Mouse (Mus musculus): ENCODE results near the gene Gmds. TPM values are rescaled to one million over a fixed set of nuclear protein-coding genes. Genes with fewer than 3 reads are reported as not detected.
A peak's percentile ranks its signal among the peaks of the same experiment; 100 is the strongest.

Gmds gene
- polyA plus RNA-seq, 1 experiment from 2014 or later: 30.9 TPM

DNA sequence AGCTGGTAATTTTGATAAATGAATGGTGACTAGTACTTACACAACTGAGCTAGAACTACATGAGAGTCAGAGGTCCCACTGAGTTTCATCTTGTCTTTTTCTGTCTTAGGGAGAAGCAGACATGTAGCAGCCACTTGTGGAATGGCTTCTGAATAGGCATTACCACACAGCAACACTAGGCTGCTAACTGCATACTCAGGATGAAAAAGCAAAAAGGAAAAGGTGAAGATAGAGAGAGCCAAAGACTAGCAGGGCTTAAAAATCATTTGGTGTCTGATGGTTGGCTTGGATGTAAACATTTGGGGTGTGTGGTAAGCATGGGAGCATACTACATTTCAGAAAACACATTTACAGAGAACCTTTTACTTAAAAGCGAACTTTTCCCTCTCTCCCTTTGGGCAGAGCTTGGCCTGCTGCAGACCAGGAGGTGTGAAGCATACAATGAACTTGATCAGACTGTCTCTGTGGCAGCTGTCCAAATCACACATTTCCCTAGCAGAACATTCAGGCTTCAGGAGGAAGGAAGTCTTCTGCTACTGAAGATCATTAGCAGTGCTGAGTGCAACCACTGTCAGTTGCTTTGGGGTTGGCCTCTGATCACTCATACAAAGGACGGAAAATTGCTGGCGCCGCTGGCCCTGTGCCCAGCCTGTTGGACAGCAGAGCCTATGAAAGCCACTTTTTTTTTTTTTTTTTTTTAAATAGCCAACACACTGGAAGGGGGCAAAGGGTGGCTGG, 319.9 kb downstream of the Gmds start:
- Histone ChIP-seq H3K4me3 (ENCODE audit: low read depth, low read length) (no peak overlapping the region), H3K4me1 (replicated peaks; ENCODE audit: control insufficient read depth, insufficient read depth, low read length) (no peaks in the 10 kb centered on the region), H3K4me2 (ENCODE audit: low read depth, low read length, severe bottlenecking) (no peak overlapping the region), H3K27ac (ENCODE audit: low read depth, low read length) (no peak overlapping the region), H3K27me3 (ENCODE audit: control insufficient read depth, insufficient read depth, low read length) (no peaks in the 10 kb centered on the region), H3K9ac (ENCODE audit: low read length) (no peak overlapping the region), H3K36me3 (ENCODE audit: control insufficient read depth, insufficient read depth, low read length) (no peaks in the 10 kb centered on the region), H3K9me3 (ENCODE audit: control insufficient read depth, low read length) (no peaks in the 10 kb centered on the region)
- DNase-seq (ENCODE audit: low spot score) (peak; percentile 53), ATAC-seq (replicated peaks; ENCODE audit: low FRiP score) (peak; percentile 61; the same call in 1 of the 2 replicates)
- 69% methylated on average over 4 of the region's 4 CpGs for WGBS

DNA sequence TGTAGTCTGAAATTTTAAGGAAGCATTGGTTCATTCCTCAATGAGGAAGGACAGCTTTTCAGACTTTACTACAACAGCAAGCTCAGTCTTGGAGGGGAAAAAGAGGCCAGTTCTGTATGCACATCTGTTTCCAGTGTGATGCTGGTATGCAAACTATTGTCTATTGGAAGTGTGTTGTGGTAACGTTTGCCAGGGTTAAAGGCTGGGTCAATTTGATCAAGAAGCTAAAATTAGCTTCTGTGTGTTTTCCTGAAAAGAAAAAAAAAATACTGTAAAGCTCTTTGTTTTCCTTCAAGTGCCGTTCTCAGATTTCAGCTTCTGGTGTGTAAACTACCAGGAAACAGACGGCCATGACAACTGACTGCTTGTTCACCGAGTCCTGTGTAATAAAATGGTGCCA, 329.7 kb downstream of the Gmds start:
- H3K36me3 ChIP-seq (ENCODE audit: control insufficient read depth, insufficient read depth, low read length): no peaks in the 10 kb centered on the region
- no peak overlapping the region for H3K9ac ChIP-seq (ENCODE audit: low read length)
- no peak for DNase-seq (ENCODE audit: low spot score)
- H3K4me1 ChIP-seq (replicated peaks; ENCODE audit: control insufficient read depth, insufficient read depth, low read length): no peaks in the 10 kb centered on the region
- 39% methylated on average over 4 of the region's 4 CpGs for WGBS
- no peak overlapping the region for H3K4me3 ChIP-seq (ENCODE audit: low read depth, low read length)
- no peak overlapping the region for H3K4me2 ChIP-seq (ENCODE audit: low read depth, low read length, severe bottlenecking)
- ATAC-seq (replicated peaks; ENCODE audit: low FRiP score): no peak
- no peaks in the 10 kb centered on the region for H3K27me3 ChIP-seq (ENCODE audit: control insufficient read depth, insufficient read depth, low read length)
- no peak overlapping the region for H3K27ac ChIP-seq (ENCODE audit: low read depth, low read length)
- H3K9me3 ChIP-seq (ENCODE audit: control insufficient read depth, low read length): no peaks in the 10 kb centered on the region

DNA sequence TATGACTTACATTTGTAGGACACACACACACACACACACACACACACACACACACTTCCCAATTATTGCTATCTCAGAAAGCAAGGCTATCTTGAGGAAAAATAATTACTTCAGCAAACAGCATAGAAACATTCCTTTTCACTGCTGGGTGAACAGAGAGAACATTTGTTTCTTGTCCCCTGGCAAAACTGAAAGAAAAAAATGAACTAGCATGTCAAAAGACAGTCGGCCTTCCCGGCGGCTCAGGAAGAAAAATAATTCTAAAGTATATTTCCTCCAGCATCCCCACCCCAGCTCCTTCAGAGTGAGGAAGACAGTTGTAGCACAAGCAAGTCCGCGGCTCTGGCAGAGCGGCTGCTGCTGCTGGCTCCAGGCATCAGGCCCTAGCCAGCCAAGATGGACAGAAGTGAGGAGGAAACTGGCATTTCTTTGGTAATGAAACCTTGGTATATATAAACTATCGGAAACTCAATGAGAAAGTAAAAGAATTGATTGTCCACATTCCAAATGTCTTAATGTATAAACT, 330.4 kb downstream of the Gmds start:
- no peak overlapping the region for H3K27ac ChIP-seq (ENCODE audit: low read depth, low read length)
- DNase-seq (ENCODE audit: low spot score): no peak
- H3K4me2 ChIP-seq (ENCODE audit: low read depth, low read length, severe bottlenecking): no peak overlapping the region
- H3K36me3 ChIP-seq (ENCODE audit: control insufficient read depth, insufficient read depth, low read length): no peaks in the 10 kb centered on the region
- H3K9me3 ChIP-seq (ENCODE audit: control insufficient read depth, low read length): no peaks in the 10 kb centered on the region
- no peak for ATAC-seq (replicated peaks; ENCODE audit: low FRiP score)
- WGBS: 62% methylated on average over 7 of the region's 7 CpGs
- H3K27me3 ChIP-seq (ENCODE audit: control insufficient read depth, insufficient read depth, low read length): no peaks in the 10 kb centered on the region
- no peak overlapping the region for H3K9ac ChIP-seq (ENCODE audit: low read length)
- no peak overlapping the region for H3K4me3 ChIP-seq (ENCODE audit: low read depth, low read length)
- H3K4me1 ChIP-seq (replicated peaks; ENCODE audit: control insufficient read depth, insufficient read depth, low read length): no peaks in the 10 kb centered on the region

DNA sequence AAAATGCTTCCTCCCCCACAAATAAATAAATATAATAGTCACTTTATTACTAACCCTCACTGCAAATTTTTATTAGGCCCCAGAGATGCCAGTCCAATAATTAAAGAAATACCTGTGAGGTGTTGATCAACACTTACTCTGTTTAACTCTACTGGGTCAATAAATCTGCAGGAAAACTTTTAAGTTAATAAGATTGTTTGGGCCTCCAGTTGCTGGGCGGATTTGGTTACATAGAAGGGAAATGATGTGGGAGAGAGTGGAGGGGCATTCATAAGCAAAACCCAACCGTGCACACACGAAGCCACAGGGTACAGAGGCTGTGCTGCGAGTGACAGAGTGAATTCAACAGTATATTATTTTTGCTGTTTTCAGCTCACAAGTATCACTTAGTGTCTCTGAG, 345.1 kb downstream of the Gmds start:
- H3K36me3 ChIP-seq (ENCODE audit: control insufficient read depth, insufficient read depth, low read length): no peaks in the 10 kb centered on the region
- no peaks in the 10 kb centered on the region for H3K9me3 ChIP-seq (ENCODE audit: control insufficient read depth, low read length)
- H3K4me3 ChIP-seq (ENCODE audit: low read depth, low read length): no peak overlapping the region
- no peak overlapping the region for H3K27ac ChIP-seq (ENCODE audit: low read depth, low read length)
- 0 out of 2 replicates have a peak, but pooled peaks cover 2% of the 10 kb centered on the region for H3K4me1 ChIP-seq (replicated peaks; ENCODE audit: control insufficient read depth, insufficient read depth, low read length)
- H3K4me2 ChIP-seq (ENCODE audit: low read depth, low read length, severe bottlenecking): no peak overlapping the region
- ATAC-seq (replicated peaks; ENCODE audit: low FRiP score) (no peak), DNase-seq (ENCODE audit: low spot score) (no peak)
- 74% methylated on average over 4 of the region's 4 CpGs for WGBS
- no peak overlapping the region for H3K9ac ChIP-seq (ENCODE audit: low read length)
- H3K27me3 ChIP-seq (ENCODE audit: control insufficient read depth, insufficient read depth, low read length): no peaks in the 10 kb centered on the region

DNA sequence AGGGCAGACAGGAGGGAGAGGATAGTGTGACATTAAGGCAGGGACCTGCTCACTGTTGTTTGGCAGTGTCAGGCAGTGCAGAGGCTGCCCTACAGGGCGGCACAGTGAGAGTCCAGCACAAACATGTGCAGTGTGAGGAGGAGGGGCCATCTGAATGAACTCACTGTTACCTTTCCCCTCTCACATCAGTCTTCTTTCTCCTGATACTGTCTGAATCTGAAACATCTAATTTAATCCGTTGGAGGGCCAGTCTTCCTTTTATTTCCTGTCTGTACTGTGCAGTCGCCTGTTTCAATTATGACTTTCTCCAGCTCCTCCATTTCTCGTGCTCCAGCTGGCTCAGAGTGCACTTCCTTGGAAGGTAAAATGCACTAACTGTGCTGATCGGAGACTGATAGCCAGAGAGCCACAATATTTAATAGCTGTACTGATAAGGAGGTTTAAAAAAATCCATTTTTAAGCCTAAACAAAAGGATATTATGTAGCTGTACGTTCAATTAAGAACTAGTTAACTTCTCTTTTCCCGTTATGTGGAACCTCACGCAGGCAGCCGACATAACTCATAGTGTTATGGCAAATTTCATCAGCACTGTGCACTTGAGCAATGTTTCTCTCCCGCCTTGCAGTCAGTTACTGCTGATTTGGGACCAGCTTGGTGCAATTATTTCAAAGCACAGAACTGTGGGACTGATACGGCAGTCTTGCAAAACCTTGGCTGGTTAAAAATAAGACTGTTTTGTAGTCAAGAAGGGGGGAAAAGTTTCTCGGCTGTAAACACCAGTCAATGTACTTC, 345.9 kb downstream of the Gmds start:
- H3K4me1 ChIP-seq (replicated peaks; ENCODE audit: control insufficient read depth, insufficient read depth, low read length): 0 out of 2 replicates have a peak, but pooled peaks cover 2% of the 10 kb centered on the region
- no peaks in the 10 kb centered on the region for H3K27me3 ChIP-seq (ENCODE audit: control insufficient read depth, insufficient read depth, low read length)
- no peak overlapping the region for H3K9ac ChIP-seq (ENCODE audit: low read length)
- DNase-seq (ENCODE audit: low spot score) (peak; percentile 50), ATAC-seq (replicated peaks; ENCODE audit: low FRiP score) (peak; percentile 56)
- H3K27ac ChIP-seq (ENCODE audit: low read depth, low read length): no peak overlapping the region
- no peak overlapping the region for H3K4me2 ChIP-seq (ENCODE audit: low read depth, low read length, severe bottlenecking)
- 57% methylated on average over 12 of the region's 12 CpGs for WGBS
- no peak overlapping the region for H3K4me3 ChIP-seq (ENCODE audit: low read depth, low read length)
- no peaks in the 10 kb centered on the region for H3K36me3 ChIP-seq (ENCODE audit: control insufficient read depth, insufficient read depth, low read length)
- H3K9me3 ChIP-seq (ENCODE audit: control insufficient read depth, low read length): no peaks in the 10 kb centered on the region

DNA sequence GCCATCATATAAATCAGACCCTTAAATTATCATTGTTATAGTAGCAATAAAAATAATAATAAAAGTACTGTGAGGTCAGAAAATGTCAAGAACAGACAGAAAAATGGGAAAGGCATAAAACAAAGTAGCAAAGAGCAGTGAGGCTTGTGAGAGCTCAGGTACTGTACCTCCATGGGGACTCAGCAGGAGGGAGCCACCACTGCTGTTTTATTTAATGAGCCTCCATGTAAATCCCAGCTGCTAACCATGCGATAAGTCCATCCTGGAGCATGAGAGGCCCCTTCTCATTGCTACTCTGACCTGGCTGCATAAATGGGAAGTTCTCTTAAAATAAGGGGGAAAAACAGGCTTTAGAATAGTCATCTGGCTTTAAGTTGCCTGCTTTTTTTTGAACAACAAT, 357.3 kb downstream of the Gmds start:
- no peak overlapping the region for H3K4me3 ChIP-seq (ENCODE audit: low read depth, low read length)

DNA sequence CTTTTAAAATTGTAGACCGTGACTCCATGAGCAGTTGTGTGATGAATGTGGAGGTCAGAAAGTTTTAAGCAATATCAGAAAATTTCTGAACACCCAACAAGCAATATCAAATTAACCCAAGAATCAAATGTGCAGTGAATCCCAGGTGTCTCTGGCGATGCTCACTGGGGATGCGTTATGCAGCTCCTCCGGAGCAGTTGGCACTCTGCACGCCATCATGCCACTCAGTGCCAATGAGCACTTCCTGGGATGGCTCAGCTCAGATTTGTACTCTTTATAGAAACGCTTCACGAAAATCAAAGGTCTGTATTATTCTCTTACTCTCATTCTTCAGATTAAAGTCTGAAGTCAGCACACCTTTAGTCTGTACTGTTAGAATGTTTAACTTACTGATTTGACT, 360.4 kb downstream of the Gmds start:
- ATAC-seq (replicated peaks; ENCODE audit: low FRiP score): no peak

More for the DNA sequence above, 357.3 kb downstream of the Gmds start:
- Histone ChIP-seq H3K9me3 (ENCODE audit: control insufficient read depth, low read length) (no peaks in the 10 kb centered on the region), H3K9ac (ENCODE audit: low read length) (no peak overlapping the region), H3K27ac (ENCODE audit: low read depth, low read length) (no peak overlapping the region), H3K36me3 (ENCODE audit: control insufficient read depth, insufficient read depth, low read length) (no peaks in the 10 kb centered on the region), H3K27me3 (ENCODE audit: control insufficient read depth, insufficient read depth, low read length) (no peaks in the 10 kb centered on the region), H3K4me2 (ENCODE audit: low read depth, low read length, severe bottlenecking) (no peak overlapping the region), H3K4me1 (replicated peaks; ENCODE audit: control insufficient read depth, insufficient read depth, low read length) (no peaks in the 10 kb centered on the region)
- no peak for ATAC-seq (replicated peaks; ENCODE audit: low FRiP score)
- WGBS: 74% methylated on average over 1 of the region's 1 CpGs
- DNase-seq (ENCODE audit: low spot score): no peak

DNA sequence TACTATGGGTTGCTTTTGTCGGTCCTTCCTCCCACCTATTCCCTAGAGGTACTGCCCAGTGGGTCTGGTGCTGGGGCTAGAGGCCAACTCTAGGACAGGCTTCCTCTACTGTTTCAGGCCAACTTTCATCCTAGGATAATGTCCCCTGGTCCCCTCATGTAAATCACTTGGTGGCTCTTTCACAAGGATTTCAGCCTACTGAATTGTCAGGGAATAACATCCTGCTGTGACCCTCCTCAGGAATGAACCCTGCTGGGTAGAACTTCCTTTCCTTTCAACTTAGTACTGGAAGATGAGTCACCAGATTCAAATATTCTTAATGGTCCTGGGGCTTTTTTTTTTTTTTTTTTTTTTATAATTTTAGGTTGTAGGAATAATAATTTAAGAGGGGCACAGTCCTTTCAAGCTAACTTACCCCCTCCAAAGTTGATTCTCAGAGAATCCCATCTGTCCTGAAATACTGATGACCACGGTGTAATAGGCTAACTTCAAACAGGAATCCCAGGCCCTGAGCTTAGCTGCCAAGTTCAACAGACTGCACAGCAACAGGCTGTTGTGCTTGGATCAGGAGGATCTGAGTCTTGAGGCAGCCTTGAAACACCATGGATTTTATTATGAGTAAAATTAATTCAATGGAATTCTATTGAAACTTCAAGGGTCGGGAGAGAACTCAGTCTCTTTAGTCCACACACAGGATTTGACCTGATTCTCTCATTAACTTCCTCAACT, 363.6 kb downstream of the Gmds start:
- Histone ChIP-seq H3K27me3 (ENCODE audit: control insufficient read depth, insufficient read depth, low read length) (no peaks in the 10 kb centered on the region), H3K9ac (ENCODE audit: low read length) (no peak overlapping the region), H3K36me3 (ENCODE audit: control insufficient read depth, insufficient read depth, low read length) (no peaks in the 10 kb centered on the region), H3K27ac (ENCODE audit: low read depth, low read length) (no peak overlapping the region), H3K4me1 (replicated peaks; ENCODE audit: control insufficient read depth, insufficient read depth, low read length) (no peaks in the 10 kb centered on the region), H3K9me3 (ENCODE audit: control insufficient read depth, low read length) (no peaks in the 10 kb centered on the region), H3K4me2 (ENCODE audit: low read depth, low read length, severe bottlenecking) (no peak overlapping the region), H3K4me3 (ENCODE audit: low read depth, low read length) (no peak overlapping the region)
- ATAC-seq (replicated peaks; ENCODE audit: low FRiP score) (no peak), DNase-seq (ENCODE audit: low spot score) (no peak)
- 55% methylated on average over 3 of the region's 3 CpGs for WGBS

More for the DNA sequence above, 360.4 kb downstream of the Gmds start:
- no peaks in the 10 kb centered on the region for H3K9me3 ChIP-seq (ENCODE audit: control insufficient read depth, low read length)
- H3K27ac ChIP-seq (ENCODE audit: low read depth, low read length): no peak overlapping the region
- no peaks in the 10 kb centered on the region for H3K36me3 ChIP-seq (ENCODE audit: control insufficient read depth, insufficient read depth, low read length)
- no peak overlapping the region for H3K9ac ChIP-seq (ENCODE audit: low read length)
- no peak overlapping the region for H3K4me2 ChIP-seq (ENCODE audit: low read depth, low read length, severe bottlenecking)
- H3K4me1 ChIP-seq (replicated peaks; ENCODE audit: control insufficient read depth, insufficient read depth, low read length): no peaks in the 10 kb centered on the region
- DNase-seq (ENCODE audit: low spot score): no peak
- 93% methylated on average over 7 of the region's 7 CpGs for WGBS
- H3K4me3 ChIP-seq (ENCODE audit: low read depth, low read length): no peak overlapping the region
- no peaks in the 10 kb centered on the region for H3K27me3 ChIP-seq (ENCODE audit: control insufficient read depth, insufficient read depth, low read length)
